ENCODE assay signal across 23 mouse cellular contexts in genomic region chr16:74873756-74874155, GRCm38 (mm10).
A peak's percentile ranks its signal among the peaks of the same experiment; 100 is the strongest.
DNase-seq lines count a peak whose midpoint lies in the region; TF ChIP-seq lines count a peak whose summit lies in the region.
"Had no signal": no experiment of that assay in that cellular context is flagged by ENCODE, and none has a peak within 500 bp of the region (broad histone marks: within the 10 kb centered on the region; RNA-seq: fewer than 3 reads in every experiment).

No protein-coding gene starts in this region.

- intact Hi-C loops in left cerebral cortex, postnatal 14 days (cut with DNase I), result no loop called here
- intact Hi-C loops in gastrocnemius, postnatal 14 days (cut with DNase I; ENCODE audit: low total_unique reads), result no loop called here

- DNase-seq in layer of hippocampus, adult 2 months (ENCODE audit: low spot score in 2 of 2), result peak in 1 of 2 experiments; percentile 15
- no peak for DNase-seq in layer of hippocampus, postnatal 36 days
- DNase-seq in frontal cortex, adult 2 months (ENCODE audit: extremely low spot score in 1 of 2, low spot score in 1 of 2), result peak; percentile 21 to 49
- peak; percentile 16 to 17 for DNase-seq in left cerebral cortex, postnatal 14 days (ENCODE audit: low spot score in 2 of 2)
- peak; percentile 8 for DNase-seq in right cerebral cortex, postnatal 25 days
- DNase-seq in urinary bladder, postnatal 25 days (ENCODE audit: low spot score), result no peak
- DNase-seq in gastrocnemius, postnatal 14 days, result no peak
- DNase-seq: B cell, adult 2 months; cerebellum, adult 8-10 months; heart, postnatal 4 days; kidney, adult 18-20 months; liver; lung, postnatal 4 days; retina, postnatal 1 day; spleen, adult 18-20 months; thymus, postnatal 25 days had no signal

- TF ChIP-seq CTCF in layer of hippocampus, adult 2 months (conservative IDR thresholded peaks at IDR 0.05), result no peak

- peak overlapping the region; percentile 28; the same call in 1 of the 2 replicates for H3K27ac ChIP-seq in layer of hippocampus, adult 2 months
- H3K27ac ChIP-seq: forebrain, embryonic 13.5 days; hindbrain, embryonic 14.5 days; kidney, postnatal 0 days; limb, embryonic 10.5 days; liver, embryonic 15.5 days; midbrain, embryonic 15.5 days; neural tube, embryonic 12.5 days had no signal

- no peak overlapping the region for H3K4me3 ChIP-seq in layer of hippocampus, adult 2 months
- H3K4me3 ChIP-seq: forebrain, embryonic 13.5 days; limb, embryonic 10.5 days; liver, embryonic 15.5 days; midbrain, embryonic 15.5 days; neural tube, embryonic 12.5 days had no signal

Comparison
In these comparisons a context has a peak if more than half of its experiments do, and no peak if none do; other contexts are left out.
1. DNase-seq: peak in frontal cortex, adult 2 months (2 of 2), left cerebral cortex, postnatal 14 days (2 of 2) and right cerebral cortex, postnatal 25 days (single experiment); none in layer of hippocampus, postnatal 36 days (0 of 2), urinary bladder, postnatal 25 days (single experiment) and gastrocnemius, postnatal 14 days (single experiment).